9 mouse cellular contexts compared by ENCODE assay signal in the genomic region with DNA sequence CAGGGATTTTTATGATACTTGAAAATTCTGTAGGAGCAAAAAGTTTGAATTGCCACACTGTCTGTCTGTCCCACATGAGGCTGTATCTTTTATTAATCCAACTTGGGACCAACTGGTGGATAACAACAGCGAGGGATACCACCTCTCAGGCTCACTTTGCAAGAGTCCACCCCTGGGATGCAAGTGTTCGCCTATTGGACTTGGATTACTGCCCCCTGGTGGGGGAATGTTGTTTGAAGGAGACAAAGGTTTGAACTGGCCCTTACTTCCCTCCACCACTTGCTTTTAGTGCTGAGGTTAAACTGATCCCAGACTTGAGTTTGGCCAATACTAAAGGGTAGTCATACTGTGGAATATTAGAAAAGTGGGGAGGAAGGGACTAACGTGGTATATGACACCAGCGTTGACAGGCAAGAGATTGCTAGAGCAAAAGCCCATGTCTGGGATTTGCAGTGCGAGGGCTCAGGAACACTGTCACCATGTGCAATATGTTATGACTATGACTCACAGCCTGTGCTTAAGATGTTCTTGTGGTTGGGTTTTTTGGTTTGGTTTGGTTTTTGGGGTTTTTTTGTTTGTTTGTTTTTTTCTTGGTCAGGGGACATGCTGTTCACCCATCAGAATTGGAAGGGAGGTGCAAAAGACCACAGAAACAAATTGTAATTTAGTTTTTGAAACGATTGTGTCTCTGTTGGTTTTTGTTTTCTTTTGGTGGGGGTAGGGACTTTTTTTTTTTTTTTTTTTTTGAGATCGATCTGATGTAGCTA. TPM values are rescaled to one million over a fixed set of nuclear protein-coding genes. Genes with fewer than 3 reads are reported as not detected.
A peak's percentile ranks its signal among the peaks of the same experiment; 100 is the strongest.
DNase-seq lines count a peak whose midpoint lies in the region; ATAC-seq and TF ChIP-seq lines count a peak whose summit lies in the region.
"Had no signal": no experiment of that assay in that cellular context is flagged by ENCODE, and none has a peak within 500 bp of the region (broad histone marks: within the 10 kb centered on the region; RNA-seq: fewer than 3 reads in every experiment).

4933415A04Rik (plus strand) TSS at position 717 of the 767 bp plus-strand sequence.

- TF ChIP-seq POLR2A in cerebellum, adult 2 months (IDR thresholded peaks at IDR 0.05; ENCODE audit: borderline replicate concordance, insufficient read depth, low read length): no peak

- DNase-seq in 3T3-L1 (ENCODE audit: low read depth, low spot score) (peak; percentile 84), G1E (ENCODE audit: low spot score) (no peak)
- DNase-seq in cerebellum, adult 2 months: peak; percentile 74
- DNase-seq in left cerebral cortex, postnatal 36 days (ENCODE audit: low spot score in 2 of 2): peak; percentile 26 to 40
- peak; percentile 43 to 52 for DNase-seq in urinary bladder, postnatal 36 days (ENCODE audit: low spot score in 2 of 2)

- WGBS in cerebellum, adult 2 months: 61% methylated on average over 7 of the region's 7 CpGs
- WGBS in intestine, postnatal 0 days: 72% methylated on average over 7 of the region's 7 CpGs
- WGBS in neural tube, embryonic 12.5 days: 76% methylated on average over 7 of the region's 7 CpGs

- H3K36me3 ChIP-seq in G1E (replicated peaks): no peaks in the 10 kb centered on the region
- peaks cover 36% of the 10 kb centered on the region for H3K36me3 ChIP-seq in intestine, postnatal 0 days (ENCODE audit: control insufficient read depth, insufficient read depth)
- H3K36me3 ChIP-seq in neural tube, embryonic 12.5 days: peaks cover 48% of the 10 kb centered on the region

- H3K9me3 ChIP-seq in G1E (replicated peaks): no peaks in the 10 kb centered on the region
- H3K9me3 ChIP-seq in intestine, postnatal 0 days (ENCODE audit: control insufficient read depth): no peaks in the 10 kb centered on the region
- no peaks in the 10 kb centered on the region for H3K9me3 ChIP-seq in neural tube, embryonic 12.5 days

- TF ChIP-seq CTCF in G1E (IDR thresholded peaks at IDR 0.05; ENCODE audit: low read depth, low read length): peak; percentile 19; the same call in 1 of the 2 replicates
- peak; percentile 68 for TF ChIP-seq CTCF in cerebellum, adult 2 months (IDR thresholded peaks at IDR 0.05; ENCODE audit: borderline replicate concordance, insufficient read depth, low read depth, low read length)
- TF ChIP-seq CTCF in intestine, postnatal 0 days (IDR thresholded peaks at IDR 0.05; ENCODE audit: low read depth): peak; percentile 85

- no peak within 1 kb of the TSS for H3K4me3 ChIP-seq in G1E (ENCODE audit: low read depth, low read length)
- no peak within 1 kb of the TSS for H3K4me3 ChIP-seq in cerebellum, adult 2 months (replicated peaks; ENCODE audit: insufficient read depth, low read depth, low read length)
- H3K4me3 ChIP-seq in intestine, postnatal 0 days (ENCODE audit: low read depth, low read length): no peak within 1 kb of the TSS
- H3K4me3 ChIP-seq in neural tube, embryonic 12.5 days: no peak within 1 kb of the TSS

- H3K27me3 ChIP-seq in G1E (ENCODE audit: insufficient read depth, low read length): no peaks in the 10 kb centered on the region
- H3K27me3 ChIP-seq in cerebellum, adult 2 months (ENCODE audit: control insufficient read depth, insufficient read depth, low read length): no peaks in the 10 kb centered on the region
- H3K27me3 ChIP-seq in intestine, postnatal 0 days (replicated peaks; ENCODE audit: control insufficient read depth, insufficient read depth, low read length): no peaks in the 10 kb centered on the region
- H3K27me3 ChIP-seq in neural tube, embryonic 12.5 days (replicated peaks): no peaks in the 10 kb centered on the region

- H3K4me2 ChIP-seq in intestine, postnatal 0 days (replicated peaks; ENCODE audit: low read depth): no peak within 1 kb of the TSS
- H3K4me2 ChIP-seq in neural tube, embryonic 12.5 days (replicated peaks): no peak within 1 kb of the TSS

- intact Hi-C loops in left cerebral cortex, postnatal 36 days (cut with DNase I): loop anchor here (2.0 kb wide), 1 partner anchor 92 kb away; no protein-coding TSS in a partner anchor

- no peaks in the 10 kb centered on the region for H3K4me1 ChIP-seq in G1E (ENCODE audit: insufficient read depth, low read depth, low read length)
- H3K4me1 ChIP-seq in cerebellum, adult 2 months (ENCODE audit: control insufficient read depth, insufficient read depth, low read length): 0 out of 2 replicates have a peak, but pooled peaks cover 6% of the 10 kb centered on the region
- H3K4me1 ChIP-seq in intestine, postnatal 0 days (replicated peaks; ENCODE audit: control insufficient read depth, insufficient read depth, low read length): no peaks in the 10 kb centered on the region
- peaks cover 10% of the 10 kb centered on the region for H3K4me1 ChIP-seq in neural tube, embryonic 12.5 days

- H3K27ac ChIP-seq in cerebellum, adult 2 months (ENCODE audit: insufficient read depth, low read length): no peak within 1 kb of the TSS
- no peak within 1 kb of the TSS for H3K27ac ChIP-seq in intestine, postnatal 0 days (ENCODE audit: low read depth, low read length)
- no peak within 1 kb of the TSS for H3K27ac ChIP-seq in neural tube, embryonic 12.5 days

- ATAC-seq in G1E (ENCODE audit: extremely low read depth, insufficient number of reproducible peaks, low FRiP score, poor library complexity, severe bottlenecking): no peak
- ATAC-seq in frontal cortex, adult (ENCODE audit: low TSS enrichment): peak; percentile 71
- ATAC-seq in intestine, postnatal 0 days: 0 out of 2 replicates have a peak, but pooled peaks have one; percentile 19
- no peak for ATAC-seq in neural tube, embryonic 12.5 days (ENCODE audit: low FRiP score, low read depth)

- H3K9ac ChIP-seq in intestine, postnatal 0 days (ENCODE audit: low read depth, low read length): no peak within 1 kb of the TSS
- H3K9ac ChIP-seq in neural tube, embryonic 12.5 days: no peak within 1 kb of the TSS

RNA-seq across cellular contexts. Expression of gene 4933415A04Rik, which starts in this region (rescaled TPM):
- total RNA-seq in G1E (2014; fragmentation: Nextera tagmentation) (not detected in 2 replicates), G1E (2017) (not detected in 2 replicates)
- polyA plus RNA-seq in G1E (2012): not detected in 2 replicates
- polyA plus RNA-seq in cerebellum, adult 2 months (2012; rRNA removed): 1.5 and 1.6 TPM in 2 replicates
- polyA plus RNA-seq in intestine, postnatal 0 days (2015; fragmentation: Nextera tagmentation; extraction: Ambion mirVana): 5.3 and 7.9 TPM in 2 replicates
- total RNA-seq in left cerebral cortex, postnatal 36 days (2021): under 1 TPM; 0.76 to 0.84 TPM
- 8.3 and 10.1 TPM in 2 replicates for polyA plus RNA-seq in neural tube, embryonic 12.5 days (2016; fragmentation: Nextera tagmentation; extraction: Ambion mirVana)
- total RNA-seq: gastrocnemius, postnatal 36 days had no signal

Comparison
In these comparisons a context has a peak if more than half of its experiments do, and no peak if none do; other contexts are left out.
1. Peak in DNase-seq in left cerebral cortex, postnatal 36 days; RNA of the gene not detected or under 1 TPM.
2. ATAC-seq: peak in frontal cortex, adult (single experiment) and intestine, postnatal 0 days (single experiment); none in G1E (single experiment) and neural tube, embryonic 12.5 days (single experiment).
3. CTCF ChIP-seq: peak in every context shown above with its lines; median percentile 85 in intestine, postnatal 0 days; 68 in cerebellum, adult 2 months; 19 in G1E.